Mouse (Mus musculus) intestine, embryonic 15.5 days (tissue): ENCODE measurements around the gene Rfx7. TPM values are rescaled to one million over a fixed set of nuclear protein-coding genes. Genes with fewer than 3 reads are reported as not detected.
"Not testable (repeated sequence)": the region's sequence is repeated elsewhere in the genome, so short reads cannot be mapped to it uniquely, and the experiment has no call there.

Experiments
- ATAC-seq: fragments of 200-750 bp; cut with Nextera tagmentation; 2 replicates; pipeline ENCODE4 v1.8.0; 2017; ENCODE audit warnings: moderate TSS enrichment, moderate library complexity
- H3K27ac ChIP-seq: fragments of 300-500 bp; sonication (generic); 2 replicates; pipeline ENCODE4 v1.5.1; 2015; ENCODE audit warnings: mild to moderate bottlenecking, inconsistent platforms
- H3K27me3 ChIP-seq: fragments of 300-500 bp; sonication (generic); replicated peaks from 2 replicates; pipeline ENCODE4 v1.6.1; 2015; ENCODE audit warnings: inconsistent platforms
- H3K36me3 ChIP-seq: fragments of 300-500 bp; sonication (generic); 2 replicates; pipeline ENCODE4 v1.6.1; 2015; ENCODE audit warnings: inconsistent platforms
- H3K4me1 ChIP-seq: fragments of 300-500 bp; sonication (generic); replicated peaks from 2 replicates; pipeline ENCODE4 v1.6.1; 2015; ENCODE audit warnings: inconsistent platforms
- H3K4me2 ChIP-seq: fragments of 300-500 bp; sonication (generic); replicated peaks from 2 replicates; pipeline ENCODE4 v1.6.1; 2015; ENCODE audit warnings: mild to moderate bottlenecking, inconsistent platforms
- H3K4me3 ChIP-seq: fragments of 300-500 bp; sonication (generic); replicated peaks from 2 replicates; pipeline ENCODE4 v1.5.1; 2015; ENCODE audit warnings: inconsistent platforms
- H3K9ac ChIP-seq: fragments of 300-500 bp; sonication (generic); 2 replicates; pipeline ENCODE4 v1.6.1; 2015; ENCODE audit warnings: inconsistent platforms
- H3K9me3 ChIP-seq: fragments of 300-500 bp; sonication (generic); 2 replicates; pipeline ENCODE4 v1.6.1; 2016; ENCODE audit warnings: inconsistent platforms
- WGBS: fragments of 180-500 bp; shearing (Covaris S2); methylation state at CpG from one replicate; pipeline ENCODE4 v1.1.7; 2015; 5-methylcytosine and 5-hydroxymethylcytosine counted together
- polyA plus RNA-seq: library from polyadenylated mRNA; unstranded; fragments of >200 nt; fragmentation: Nextera tagmentation; extraction: Ambion mirVana; gene quantifications from 2 replicates; pipeline ENCODE4 v1.2.1, GENCODE M21; 2015

Rfx7 gene
- polyA plus RNA-seq, 1 experiment from 2014 or later, result 10.9 TPM

- Histone ChIP-seq H3K9me3 (no peaks in the 10 kb centered on the region), H3K4me3 (no peak overlapping the region), H3K9ac (no peak overlapping the region), H3K27me3 (no peaks in the 10 kb centered on the region), H3K36me3 (no peaks in the 10 kb centered on the region), H3K27ac (0 out of 2 replicates have a peak overlapping the region, but pooled peaks have one; percentile 49), H3K4me1 (peaks cover 16% of the 10 kb centered on the region; the same call in 1 of the 2 replicates), H3K4me2 (no peak overlapping the region)
- ATAC-seq, result peak; percentile 86
- 9% methylated on average over 2 of the region's 2 CpGs for WGBS
These were observed 96.6 kb downstream of the Rfx7 start for GRCm38 (mm10) chr9:72628591-72628990.

GRCm38 (mm10) chr9:72632198-72632597, 100.2 kb downstream of the Rfx7 start:
- H3K27me3 ChIP-seq, result no peaks in the 10 kb centered on the region
- peaks cover 13% of the 10 kb centered on the region; the same call in 1 of the 2 replicates for H3K4me1 ChIP-seq
- H3K4me2 ChIP-seq, result no peak overlapping the region
- H3K4me3 ChIP-seq, result no peak overlapping the region
- no peak overlapping the region for H3K9ac ChIP-seq
- WGBS, result 26% methylated on average over 1 of the region's 1 CpGs
- no peaks in the 10 kb centered on the region for H3K9me3 ChIP-seq
- H3K27ac ChIP-seq, result no peak overlapping the region
- no peak for ATAC-seq
- no peaks in the 10 kb centered on the region for H3K36me3 ChIP-seq

- Histone ChIP-seq H3K36me3 (no peaks in the 10 kb centered on the region), H3K9me3 (no peaks in the 10 kb centered on the region), H3K9ac (no peak overlapping the region), H3K4me3 (no peak overlapping the region), H3K27me3 (no peaks in the 10 kb centered on the region), H3K4me2 (no peak overlapping the region), H3K4me1 (peaks cover 10% of the 10 kb centered on the region), H3K27ac (no peak overlapping the region)
- no peak for ATAC-seq
These were observed 103.1 kb downstream of the Rfx7 start for GRCm38 (mm10) chr9:72635134-72635533.

- ATAC-seq, result no peak
- H3K4me2 ChIP-seq, result no peak overlapping the region
- no peak overlapping the region for H3K9ac ChIP-seq
- no peak overlapping the region for H3K4me3 ChIP-seq
- H3K36me3 ChIP-seq, result no peaks in the 10 kb centered on the region
- no peaks in the 10 kb centered on the region for H3K27me3 ChIP-seq
- no peaks in the 10 kb centered on the region for H3K9me3 ChIP-seq
- WGBS, result 82% methylated on average over 7 of the region's 7 CpGs
- no peak overlapping the region for H3K27ac ChIP-seq
- H3K4me1 ChIP-seq, result peaks cover 23% of the 10 kb centered on the region
These were observed 104.5 kb downstream of the Rfx7 start for GRCm38 (mm10) chr9:72636547-72636946.

GRCm38 (mm10) chr9:72637243-72637642, 105.2 kb downstream of the Rfx7 start:
- Histone ChIP-seq H3K4me1 (peaks cover 23% of the 10 kb centered on the region), H3K9ac (no peak overlapping the region), H3K4me2 (no peak overlapping the region), H3K9me3 (no peaks in the 10 kb centered on the region), H3K27me3 (no peaks in the 10 kb centered on the region), H3K4me3 (no peak overlapping the region), H3K27ac (no peak overlapping the region), H3K36me3 (no peaks in the 10 kb centered on the region)
- no peak for ATAC-seq
- 87% methylated on average over 8 of the region's 8 CpGs for whole genome bisulfite sequencing

- no peaks in the 10 kb centered on the region for H3K9me3 ChIP-seq
- no peaks in the 10 kb centered on the region for H3K27me3 ChIP-seq
- peak overlapping the region; percentile 99 for H3K27ac ChIP-seq
- WGBS, result 51% methylated on average over 9 of the region's 9 CpGs
- H3K4me2 ChIP-seq, result peak overlapping the region; percentile 76
- peak overlapping the region; percentile 49; the same call in 1 of the 2 replicates for H3K9ac ChIP-seq
- peak; percentile 81 for ATAC-seq
- H3K4me3 ChIP-seq, result peak overlapping the region; percentile 32
- peaks cover 27% of the 10 kb centered on the region for H3K4me1 ChIP-seq
- H3K36me3 ChIP-seq, result no peaks in the 10 kb centered on the region
These were observed 107.2 kb downstream of the Rfx7 start for GRCm38 (mm10) chr9:72638951-72639842.

- peak; percentile 96 for ATAC-seq
- WGBS, result under 1% methylated on average over 27 of the region's 27 CpGs
- Histone ChIP-seq H3K4me1 (peaks cover 32% of the 10 kb centered on the region), H3K9me3 (no peaks in the 10 kb centered on the region), H3K4me2 (peak overlapping the region; percentile 76), H3K36me3 (no peaks in the 10 kb centered on the region), H3K9ac (peak overlapping the region; percentile 49), H3K4me3 (peak overlapping the region; percentile 32), H3K27me3 (no peaks in the 10 kb centered on the region), H3K27ac (peak overlapping the region; percentile 99)
These were observed 108.0 kb downstream of the Rfx7 start for GRCm38 (mm10) chr9:72639843-72640621.

GRCm38 (mm10) chr9:72640642-72641041, 108.6 kb downstream of the Rfx7 start:
- peak overlapping the region; percentile 32; the same call in 1 of the 2 replicates for H3K4me3 ChIP-seq
- 11% methylated on average over 7 of the region's 7 CpGs for WGBS
- peak overlapping the region; percentile 29; the same call in 1 of the 2 replicates for H3K9ac ChIP-seq
- peak overlapping the region; percentile 76 for H3K4me2 ChIP-seq
- H3K36me3 ChIP-seq, result no peaks in the 10 kb centered on the region
- ATAC-seq, result peak; percentile 16; the same call in 1 of the 2 replicates
- peak overlapping the region; percentile 99 for H3K27ac ChIP-seq
- H3K9me3 ChIP-seq, result no peaks in the 10 kb centered on the region
- no peaks in the 10 kb centered on the region for H3K27me3 ChIP-seq
- H3K4me1 ChIP-seq, result peaks cover 32% of the 10 kb centered on the region

- H3K4me2 ChIP-seq, result peak overlapping the region; percentile 76
- no peaks in the 10 kb centered on the region for H3K9me3 ChIP-seq
- WGBS, result 58% methylated on average over 6 of the region's 6 CpGs
- no peak for ATAC-seq
- H3K36me3 ChIP-seq, result no peaks in the 10 kb centered on the region
- H3K27me3 ChIP-seq, result no peaks in the 10 kb centered on the region
- no peak overlapping the region; the same call in 1 of the 2 replicates for H3K4me3 ChIP-seq
- peaks cover 32% of the 10 kb centered on the region for H3K4me1 ChIP-seq
- peak overlapping the region; percentile 99 for H3K27ac ChIP-seq
- H3K9ac ChIP-seq, result peak overlapping the region; percentile 29; the same call in 1 of the 2 replicates
These were observed 109.1 kb downstream of the Rfx7 start for GRCm38 (mm10) chr9:72641093-72641680.

- 0 out of 2 replicates have a peak overlapping the region, but pooled peaks have one; percentile 45 for H3K27ac ChIP-seq
- H3K4me2 ChIP-seq, H3K27me3 ChIP-seq, H3K9me3 ChIP-seq, H3K4me3 ChIP-seq, H3K36me3 ChIP-seq, ATAC-seq, H3K9ac ChIP-seq: not testable (repeated sequence)
- 88% methylated on average over 4 of the region's 4 CpGs for WGBS
- peaks cover 32% of the 10 kb centered on the region for H3K4me1 ChIP-seq
These were observed 110.9 kb downstream of the Rfx7 start for GRCm38 (mm10) chr9:72642756-72643447.

- no peaks in the 10 kb centered on the region for H3K9me3 ChIP-seq
- no peaks in the 10 kb centered on the region for H3K36me3 ChIP-seq
- peaks cover 32% of the 10 kb centered on the region for H3K4me1 ChIP-seq
- no peak overlapping the region for H3K4me3 ChIP-seq
- ATAC-seq, result no peak
- no peaks in the 10 kb centered on the region for H3K27me3 ChIP-seq
- 64% methylated on average over 6 of the region's 6 CpGs for WGBS
- H3K4me2 ChIP-seq, result no peak overlapping the region
- H3K9ac ChIP-seq, result no peak overlapping the region
- peak overlapping the region; percentile 45 for H3K27ac ChIP-seq
These were observed 111.8 kb downstream of the Rfx7 start for GRCm38 (mm10) chr9:72643651-72644417.
